Mouse (Mus musculus) gastrocnemius, adult 2 months (tissue): ENCODE data around the gene Mettl15. TPM values are rescaled to one million over a fixed set of nuclear protein-coding genes. Genes with fewer than 3 reads are reported as not detected.

Experiments used
- DNase-seq: peaks from one replicate; pipeline ENCODE4 v3.0.0; 2022
- H3K27ac ChIP-seq: fragments of 200-600 bp; 2 replicates; pipeline ENCODE4 v1.8.1; 2022; ENCODE audit warnings: mild to moderate bottlenecking
- H3K4me3 ChIP-seq: fragments of 200-600 bp; 2 replicates; pipeline ENCODE4 v1.8.1; 2022; ENCODE audit warnings: mild to moderate bottlenecking, moderate library complexity
- CTCF ChIP-seq: fragments of 200-600 bp; IDR thresholded peaks from 2 replicates; pipeline ENCODE4 v1.8.1; 2022; ENCODE audit warnings: antibody characterized with exemption, mild to moderate bottlenecking, moderate library complexity
- intact Hi-C: fragments of 180-260 bp; cut with DNase I; formaldehyde crosslinking; loops from one replicate; pipeline ENCODE4 v1.15.1; 2025
- long read RNA-seq, 2 experiments: library from polyadenylated mRNA; stranded (forward); transcript quantifications; one replicate each; pipeline ENCODE4 v2.0.0; 2021
- total RNA-seq, 2 experiments: library from RNA; stranded (reverse); gene quantifications; 2 replicates each; pipeline ENCODE4 v1.2.3; 2021

Gene Mettl15
- total RNA-seq: 1 to 10 TPM; 3.2 to 7.9 TPM
- long read RNA-seq, experiment 1, partial matches to known transcripts: 0 of 6 reads
- long read RNA-seq, experiment 1, other reads (novel, unspliced or antisense): 4 of 6 reads
- long read RNA-seq, experiment 2, partial matches to known transcripts: 0 of 6 reads
- long read RNA-seq, experiment 2, other reads (novel, unspliced or antisense): 2 of 6 reads

- TF ChIP-seq CTCF: no peak
These were observed at the start of gene Mettl15, which contains the start of gene Kif18a for GRCm38 (mm10) chr2:109280600-109281340. Gene Mettl15, minus strand, starts transcription at chr2:109280748. Gene Kif18a, plus strand, starts transcription at chr2:109280738.

GRCm38 (mm10) chr2:109311369-109311768 lies 30.8 kb upstream of the Mettl15 start:
- no peak overlapping the region for H3K27ac ChIP-seq
- intact Hi-C loops: no loop called here
- TF ChIP-seq CTCF: no peak
- H3K4me3 ChIP-seq: no peak overlapping the region
- no peak for DNase-seq

More at GRCm38 (mm10) chr2:109280600-109281340, at the start of gene Mettl15, which contains the start of gene Kif18a:
- Histone ChIP-seq H3K27ac (peak within 1 kb of the TSS; percentile 85), H3K4me3 (peak within 1 kb of the TSS; percentile 79)
- peak; percentile 96 for DNase-seq
- intact Hi-C loops: no loop called here

GRCm38 (mm10) chr2:109303638-109304037 lies 23.1 kb upstream of the Mettl15 start:
- Histone ChIP-seq H3K27ac (no peak overlapping the region), H3K4me3 (no peak overlapping the region)
- intact Hi-C loops: no loop called here
- DNase-seq: no peak
- no peak for TF ChIP-seq CTCF

- H3K4me3 ChIP-seq: no peak overlapping the region
- DNase-seq: no peak
- intact Hi-C loops: no loop called here
- TF ChIP-seq CTCF: no peak
- H3K27ac ChIP-seq: no peak overlapping the region
These were observed 21.7 kb upstream of the Mettl15 start for GRCm38 (mm10) chr2:109302234-109302633.

- no peak for TF ChIP-seq CTCF
- no peak for DNase-seq
- intact Hi-C loops: no loop called here
- Histone ChIP-seq H3K27ac (no peak overlapping the region), H3K4me3 (no peak overlapping the region)
These were observed 17.6 kb upstream of the Mettl15 start for GRCm38 (mm10) chr2:109298160-109298559.

- no peak for TF ChIP-seq CTCF
- no peak overlapping the region for H3K4me3 ChIP-seq
- intact Hi-C loops: no loop called here
- DNase-seq: no peak
- no peak overlapping the region for H3K27ac ChIP-seq
These were observed 15.7 kb upstream of the Mettl15 start for GRCm38 (mm10) chr2:109296264-109296663.

GRCm38 (mm10) chr2:109289327-109289726 lies 8.8 kb upstream of the Mettl15 start:
- H3K4me3 ChIP-seq: no peak overlapping the region
- H3K27ac ChIP-seq: no peak overlapping the region
- intact Hi-C loops: no loop called here
- DNase-seq: no peak
- no peak for TF ChIP-seq CTCF

GRCm38 (mm10) chr2:109284121-109284520 lies 3.6 kb upstream of the Mettl15 start:
- TF ChIP-seq CTCF: no peak
- DNase-seq: no peak
- no peak overlapping the region for H3K27ac ChIP-seq
- intact Hi-C loops: no loop called here
- no peak overlapping the region for H3K4me3 ChIP-seq

GRCm38 (mm10) chr2:109281341-109281690 lies 768 bp upstream of the Mettl15 start:
- peak overlapping the region; percentile 85 for H3K27ac ChIP-seq
- H3K4me3 ChIP-seq: peak overlapping the region; percentile 79
- no peak for TF ChIP-seq CTCF
- DNase-seq: no peak
- intact Hi-C loops: no loop called here

- intact Hi-C loops: no loop called here
- Histone ChIP-seq H3K4me3 (peak overlapping the region; percentile 79), H3K27ac (peak overlapping the region; percentile 85)
- DNase-seq: no peak
- TF ChIP-seq CTCF: no peak
These were observed 312 bp downstream of the Mettl15 start for GRCm38 (mm10) chr2:109280272-109280599.

- DNase-seq: peak; percentile 55
- peak overlapping the region; percentile 85 for H3K27ac ChIP-seq
- intact Hi-C loops: no loop called here
- H3K4me3 ChIP-seq: peak overlapping the region; percentile 74
- no peak for TF ChIP-seq CTCF
These were observed 2.5 kb downstream of the Mettl15 start for GRCm38 (mm10) chr2:109278036-109278435.

- no peak for DNase-seq
- H3K4me3 ChIP-seq: peak overlapping the region; percentile 74
- no peak for TF ChIP-seq CTCF
- intact Hi-C loops: no loop called here
- H3K27ac ChIP-seq: peak overlapping the region; percentile 85
These were observed 3.0 kb downstream of the Mettl15 start for GRCm38 (mm10) chr2:109277593-109277992.

GRCm38 (mm10) chr2:109273098-109273497 lies 7.5 kb downstream of the Mettl15 start:
- intact Hi-C loops: no loop called here

GRCm38 (mm10) chr2:109262779-109263178 lies 17.8 kb downstream of the Mettl15 start:
- H3K27ac ChIP-seq: no peak overlapping the region
- H3K4me3 ChIP-seq: no peak overlapping the region
- no peak for DNase-seq
- intact Hi-C loops: no loop called here
- TF ChIP-seq CTCF: no peak

More at GRCm38 (mm10) chr2:109273098-109273497, 7.5 kb downstream of the Mettl15 start:
- no peak for TF ChIP-seq CTCF
- H3K27ac ChIP-seq: no peak overlapping the region
- no peak for DNase-seq
- H3K4me3 ChIP-seq: no peak overlapping the region
